Mouse (Mus musculus): ENCODE results near the gene Spag9. TPM values are rescaled to one million over a fixed set of nuclear protein-coding genes. Genes with fewer than 3 reads are reported as not detected.

Gene Spag9
- polyA plus RNA-seq, 1 experiment from 2014 or later, result 40.4 TPM

- 52% methylated on average over 18 of the region's 18 CpGs for WGBS (ENCODE audit: insufficient replicate concordance)
- peaks cover 57% of the 10 kb centered on the region for H3K4me1 ChIP-seq (ENCODE audit: control insufficient read depth, insufficient read depth, low read length)
- peak overlapping the region; percentile 6 for H3K4me2 ChIP-seq
- no peaks in the 10 kb centered on the region for H3K36me3 ChIP-seq (ENCODE audit: control insufficient read depth, insufficient read depth, low read length)
- no peaks in the 10 kb centered on the region for H3K27me3 ChIP-seq (ENCODE audit: control insufficient read depth, insufficient read depth, low read length)
- ATAC-seq (replicated peaks; ENCODE audit: insufficient number of reproducible peaks, low FRiP score, low TSS enrichment), result peak; percentile 39; the same call in 1 of the 2 replicates
- H3K27ac ChIP-seq (ENCODE audit: low read depth, low read length), result peak overlapping the region; percentile 69
- 0 out of 2 replicates have a peak overlapping the region, but pooled peaks have one; percentile 24 for H3K9ac ChIP-seq (ENCODE audit: low read depth, low read length)
- H3K4me3 ChIP-seq (ENCODE audit: low read depth, low read length), result no peak overlapping the region
- H3K9me3 ChIP-seq (replicated peaks; ENCODE audit: control insufficient read depth, low read length), result no peaks in the 10 kb centered on the region
Observed at GRCm38 (mm10) chr11:94134076-94134838, 138.4 kb downstream of the Spag9 start.

- peak overlapping the region; percentile 39; the same call in 1 of the 2 replicates for H3K9ac ChIP-seq (ENCODE audit: low read depth, low read length)
- no peak for ATAC-seq (replicated peaks; ENCODE audit: insufficient number of reproducible peaks, low FRiP score, low TSS enrichment)
- H3K27ac ChIP-seq (ENCODE audit: low read depth, low read length), result 0 out of 2 replicates have a peak overlapping the region, but pooled peaks have one; percentile 69
- no peaks in the 10 kb centered on the region for H3K9me3 ChIP-seq (replicated peaks; ENCODE audit: control insufficient read depth, low read length)
- no peaks in the 10 kb centered on the region for H3K36me3 ChIP-seq (ENCODE audit: control insufficient read depth, insufficient read depth, low read length)
- no peak overlapping the region for H3K4me3 ChIP-seq (ENCODE audit: low read depth, low read length)
- WGBS (ENCODE audit: insufficient replicate concordance), result 68% methylated on average over 8 of the region's 8 CpGs
- H3K4me2 ChIP-seq, result no peak overlapping the region
- H3K27me3 ChIP-seq (ENCODE audit: control insufficient read depth, insufficient read depth, low read length), result no peaks in the 10 kb centered on the region
- H3K4me1 ChIP-seq (ENCODE audit: control insufficient read depth, insufficient read depth, low read length), result peaks cover 51% of the 10 kb centered on the region
Observed at GRCm38 (mm10) chr11:94135581-94136001, 139.7 kb downstream of the Spag9 start.

GRCm38 (mm10) chr11:94136656-94137055 is 140.8 kb downstream of the Spag9 start:
- Histone ChIP-seq H3K27me3 (ENCODE audit: control insufficient read depth, insufficient read depth, low read length) (no peaks in the 10 kb centered on the region), H3K27ac (ENCODE audit: low read depth, low read length) (no peak overlapping the region), H3K4me3 (ENCODE audit: low read depth, low read length) (no peak overlapping the region), H3K4me1 (ENCODE audit: control insufficient read depth, insufficient read depth, low read length) (peaks cover 51% of the 10 kb centered on the region), H3K4me2 (no peak overlapping the region), H3K9ac (ENCODE audit: low read depth, low read length) (no peak overlapping the region), H3K36me3 (ENCODE audit: control insufficient read depth, insufficient read depth, low read length) (no peaks in the 10 kb centered on the region), H3K9me3 (replicated peaks; ENCODE audit: control insufficient read depth, low read length) (no peaks in the 10 kb centered on the region)
- no peak for ATAC-seq (replicated peaks; ENCODE audit: insufficient number of reproducible peaks, low FRiP score, low TSS enrichment)
- WGBS (ENCODE audit: insufficient replicate concordance), result 40% methylated on average over 7 of the region's 7 CpGs

GRCm38 (mm10) chr11:94137326-94138061 is 141.6 kb downstream of the Spag9 start:
- H3K27me3 ChIP-seq (ENCODE audit: control insufficient read depth, insufficient read depth, low read length), result no peaks in the 10 kb centered on the region
- no peak overlapping the region for H3K4me3 ChIP-seq (ENCODE audit: low read depth, low read length)
- peaks cover 51% of the 10 kb centered on the region for H3K4me1 ChIP-seq (ENCODE audit: control insufficient read depth, insufficient read depth, low read length)
- peak overlapping the region; percentile 49; the same call in 1 of the 2 replicates for H3K9ac ChIP-seq (ENCODE audit: low read depth, low read length)
- no peak overlapping the region for H3K4me2 ChIP-seq
- no peaks in the 10 kb centered on the region for H3K9me3 ChIP-seq (replicated peaks; ENCODE audit: control insufficient read depth, low read length)
- ATAC-seq (replicated peaks; ENCODE audit: insufficient number of reproducible peaks, low FRiP score, low TSS enrichment), result no peak
- no peaks in the 10 kb centered on the region for H3K36me3 ChIP-seq (ENCODE audit: control insufficient read depth, insufficient read depth, low read length)
- 76% methylated on average over 14 of the region's 14 CpGs for WGBS (ENCODE audit: insufficient replicate concordance)
- 0 out of 2 replicates have a peak overlapping the region, but pooled peaks have one; percentile 46 for H3K27ac ChIP-seq (ENCODE audit: low read depth, low read length)

- H3K36me3 ChIP-seq (ENCODE audit: control insufficient read depth, insufficient read depth, low read length), result no peaks in the 10 kb centered on the region
- no peaks in the 10 kb centered on the region for H3K9me3 ChIP-seq (replicated peaks; ENCODE audit: control insufficient read depth, low read length)
- H3K4me2 ChIP-seq, result peak overlapping the region; percentile 45
- H3K27ac ChIP-seq (ENCODE audit: low read depth, low read length), result 0 out of 2 replicates have a peak overlapping the region, but pooled peaks have one; percentile 46
- H3K9ac ChIP-seq (ENCODE audit: low read depth, low read length), result peak overlapping the region; percentile 49
- ATAC-seq (replicated peaks; ENCODE audit: insufficient number of reproducible peaks, low FRiP score, low TSS enrichment), result no peak
- peaks cover 50% of the 10 kb centered on the region for H3K4me1 ChIP-seq (ENCODE audit: control insufficient read depth, insufficient read depth, low read length)
- no peaks in the 10 kb centered on the region for H3K27me3 ChIP-seq (ENCODE audit: control insufficient read depth, insufficient read depth, low read length)
- H3K4me3 ChIP-seq (ENCODE audit: low read depth, low read length), result no peak overlapping the region
- WGBS (ENCODE audit: insufficient replicate concordance), result 30% methylated on average over 24 of the region's 24 CpGs
Observed at GRCm38 (mm10) chr11:94138411-94139231, 142.7 kb downstream of the Spag9 start.

GRCm38 (mm10) chr11:94139232-94139620 is 143.3 kb downstream of the Spag9 start:
- no peaks in the 10 kb centered on the region for H3K36me3 ChIP-seq (ENCODE audit: control insufficient read depth, insufficient read depth, low read length)
- no peaks in the 10 kb centered on the region for H3K27me3 ChIP-seq (ENCODE audit: control insufficient read depth, insufficient read depth, low read length)
- H3K4me2 ChIP-seq, result no peak overlapping the region
- H3K4me1 ChIP-seq (ENCODE audit: control insufficient read depth, insufficient read depth, low read length), result peaks cover 44% of the 10 kb centered on the region
- no peak overlapping the region for H3K4me3 ChIP-seq (ENCODE audit: low read depth, low read length)
- H3K9me3 ChIP-seq (replicated peaks; ENCODE audit: control insufficient read depth, low read length), result no peaks in the 10 kb centered on the region
- no peak overlapping the region for H3K9ac ChIP-seq (ENCODE audit: low read depth, low read length)
- ATAC-seq (replicated peaks; ENCODE audit: insufficient number of reproducible peaks, low FRiP score, low TSS enrichment), result no peak
- 89% methylated on average over 5 of the region's 5 CpGs for WGBS (ENCODE audit: insufficient replicate concordance)
- H3K27ac ChIP-seq (ENCODE audit: low read depth, low read length), result no peak overlapping the region

- Histone ChIP-seq H3K27ac (ENCODE audit: low read depth, low read length) (no peak overlapping the region), H3K36me3 (ENCODE audit: control insufficient read depth, insufficient read depth, low read length) (no peaks in the 10 kb centered on the region), H3K4me2 (no peak overlapping the region), H3K4me1 (ENCODE audit: control insufficient read depth, insufficient read depth, low read length) (peaks cover 31% of the 10 kb centered on the region), H3K27me3 (ENCODE audit: control insufficient read depth, insufficient read depth, low read length) (no peaks in the 10 kb centered on the region), H3K9me3 (replicated peaks; ENCODE audit: control insufficient read depth, low read length) (no peaks in the 10 kb centered on the region), H3K4me3 (ENCODE audit: low read depth, low read length) (no peak overlapping the region), H3K9ac (ENCODE audit: low read depth, low read length) (no peak overlapping the region)
- ATAC-seq (replicated peaks; ENCODE audit: insufficient number of reproducible peaks, low FRiP score, low TSS enrichment), result no peak
- WGBS (ENCODE audit: insufficient replicate concordance), result 82% methylated on average over 3 of the region's 3 CpGs
Observed at GRCm38 (mm10) chr11:94140540-94140939, 144.6 kb downstream of the Spag9 start.

- no peak overlapping the region for H3K4me2 ChIP-seq
- no peak overlapping the region for H3K9ac ChIP-seq (ENCODE audit: low read depth, low read length)
- H3K36me3 ChIP-seq (ENCODE audit: control insufficient read depth, insufficient read depth, low read length), result no peaks in the 10 kb centered on the region
- H3K27ac ChIP-seq (ENCODE audit: low read depth, low read length), result no peak overlapping the region
- ATAC-seq (replicated peaks; ENCODE audit: insufficient number of reproducible peaks, low FRiP score, low TSS enrichment), result no peak
- WGBS (ENCODE audit: insufficient replicate concordance), result 44% methylated on average over 3 of the region's 3 CpGs
- H3K4me1 ChIP-seq (ENCODE audit: control insufficient read depth, insufficient read depth, low read length), result peaks cover 24% of the 10 kb centered on the region
- H3K4me3 ChIP-seq (ENCODE audit: low read depth, low read length), result no peak overlapping the region
- no peaks in the 10 kb centered on the region for H3K27me3 ChIP-seq (ENCODE audit: control insufficient read depth, insufficient read depth, low read length)
- no peaks in the 10 kb centered on the region for H3K9me3 ChIP-seq (replicated peaks; ENCODE audit: control insufficient read depth, low read length)
Observed at GRCm38 (mm10) chr11:94141564-94141963, 145.7 kb downstream of the Spag9 start.

Data from heart, embryonic 11.5 days (tissue).